Mouse (Mus musculus): ENCODE measurements around the gene Gm8765.
"Not testable (repeated sequence)": the region's sequence is repeated elsewhere in the genome, so short reads cannot be mapped to it uniquely, and the experiment has no call there.

Gm8765 gene

DNA sequence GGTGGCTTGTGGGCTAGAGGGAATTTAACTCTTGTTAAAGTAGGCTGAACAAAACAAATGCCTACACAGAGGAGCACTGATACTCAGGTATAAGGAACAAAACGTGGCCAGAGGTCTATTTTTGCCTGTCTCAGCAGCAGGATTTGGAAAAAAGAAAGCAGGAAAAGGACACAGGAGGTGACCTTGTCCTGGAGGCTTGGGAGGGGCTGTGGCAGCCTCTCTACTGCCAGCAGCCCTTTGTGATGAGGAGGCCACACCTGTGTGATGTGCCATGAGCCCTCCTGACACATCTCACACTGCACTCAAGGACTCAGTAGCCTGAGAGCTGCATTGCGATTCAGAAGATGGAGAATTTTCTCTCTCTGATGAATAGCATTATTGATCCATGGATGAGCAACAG is at the start of gene Gm8765:
Gene Gm8765 (plus strand): TSS at position 301 of the 400 bp plus-strand sequence.
- DNase-seq (ENCODE audit: low spot score) = not testable (repeated sequence)

DNA sequence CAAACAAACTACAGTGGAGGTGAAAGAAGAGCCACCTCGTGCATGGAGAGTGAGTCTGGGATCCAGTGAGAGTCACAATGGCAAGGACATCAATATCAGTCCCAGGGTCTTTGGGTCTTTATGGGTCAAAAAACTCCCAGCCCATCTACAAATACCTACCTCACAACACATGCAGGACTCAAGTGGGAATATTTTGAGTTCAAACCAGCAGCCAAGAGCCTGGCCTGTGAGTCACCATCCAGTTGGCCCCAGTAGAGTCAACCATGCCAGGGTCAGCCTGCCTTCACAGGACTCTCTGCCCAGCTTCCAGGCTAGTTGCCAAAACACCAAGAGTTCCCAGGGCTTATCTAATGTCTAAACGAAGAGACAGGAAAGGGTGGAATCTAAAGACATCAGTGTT is 49.3 kb upstream of the Gm8765 start:
- not testable (repeated sequence) for DNase-seq (ENCODE audit: low spot score)

DNA sequence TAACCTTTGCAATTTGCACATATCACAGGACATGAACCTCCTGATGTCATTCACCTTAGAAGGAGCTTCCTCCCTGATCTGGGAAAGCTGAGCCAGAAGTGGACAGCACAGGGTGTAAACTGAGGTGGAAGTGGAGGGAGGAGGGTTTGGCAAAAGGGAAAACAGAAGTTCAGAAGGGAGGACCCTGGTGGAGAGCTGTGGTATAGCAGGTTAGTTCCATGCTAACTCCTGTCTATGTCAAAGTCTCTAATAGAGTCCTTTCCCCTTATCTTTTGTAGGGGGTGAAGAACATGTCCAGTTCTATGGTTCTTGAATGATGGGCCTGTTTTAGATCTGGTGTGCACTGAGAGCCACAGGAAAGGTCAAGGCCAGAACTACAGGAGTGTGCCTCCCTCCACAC is 52.2 kb downstream of the Gm8765 start:
- not testable (repeated sequence) for DNase-seq (ENCODE audit: low spot score)

GRCm38 (mm10) chr13:50751732-50752131 is 53.6 kb downstream of the Gm8765 start:
- DNase-seq (ENCODE audit: low spot score) = no peak

- DNase-seq (ENCODE audit: low spot score) = not testable (repeated sequence)
Measured at GRCm38 (mm10) chr13:50752961-50753360, 54.8 kb downstream of the Gm8765 start.
